Mouse (Mus musculus) right cerebral cortex, postnatal 10 days (tissue): Measurements from ENCODE around the gene Ube2b.
A peak's percentile ranks its signal among the peaks of the same experiment; 100 is the strongest.

Experiments
- DNase-seq, 2 experiments: peaks; one replicate each; pipeline ENCODE4 v3.0.0; 2021; ENCODE audit warnings: low spot score in 2 of 2

The Ube2b gene

DNA sequence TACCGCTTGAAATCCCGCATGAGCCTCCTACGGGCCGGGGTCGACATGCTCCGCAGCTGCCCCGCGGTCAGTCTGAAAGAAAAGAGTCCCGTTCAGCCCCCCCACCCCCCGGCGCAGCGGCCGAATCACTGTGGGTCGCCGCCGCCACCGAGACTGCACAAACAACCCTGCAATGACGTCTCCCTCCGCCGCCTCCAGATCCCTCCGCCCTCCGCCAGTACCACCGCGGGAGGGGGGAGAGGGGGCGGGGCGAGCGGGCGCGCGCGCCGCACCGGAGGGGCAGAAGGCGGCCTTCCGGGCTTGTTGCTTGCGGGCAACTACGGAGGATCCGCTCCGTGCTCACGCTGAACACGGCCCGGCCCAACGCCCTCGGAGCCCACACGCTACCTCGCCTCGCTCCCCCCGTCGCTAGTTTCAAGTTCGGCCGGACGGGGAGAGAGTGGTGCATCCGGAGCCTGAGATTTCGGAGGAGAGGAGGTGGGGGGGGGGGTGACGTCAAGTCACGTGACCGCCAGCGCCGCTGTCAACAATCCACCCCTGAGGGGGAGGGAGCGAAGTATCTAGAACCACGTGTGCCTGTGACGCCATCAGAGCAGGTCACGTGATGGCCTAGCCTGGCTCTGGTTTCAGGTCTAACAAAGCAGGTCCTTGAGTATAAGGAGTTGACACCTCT, at the start of gene Ube2b:
Gene Ube2b (minus strand): TSS at position 473 of the 673 bp plus-strand sequence.
- DNase-seq = peak; percentile 97 to 99

DNA sequence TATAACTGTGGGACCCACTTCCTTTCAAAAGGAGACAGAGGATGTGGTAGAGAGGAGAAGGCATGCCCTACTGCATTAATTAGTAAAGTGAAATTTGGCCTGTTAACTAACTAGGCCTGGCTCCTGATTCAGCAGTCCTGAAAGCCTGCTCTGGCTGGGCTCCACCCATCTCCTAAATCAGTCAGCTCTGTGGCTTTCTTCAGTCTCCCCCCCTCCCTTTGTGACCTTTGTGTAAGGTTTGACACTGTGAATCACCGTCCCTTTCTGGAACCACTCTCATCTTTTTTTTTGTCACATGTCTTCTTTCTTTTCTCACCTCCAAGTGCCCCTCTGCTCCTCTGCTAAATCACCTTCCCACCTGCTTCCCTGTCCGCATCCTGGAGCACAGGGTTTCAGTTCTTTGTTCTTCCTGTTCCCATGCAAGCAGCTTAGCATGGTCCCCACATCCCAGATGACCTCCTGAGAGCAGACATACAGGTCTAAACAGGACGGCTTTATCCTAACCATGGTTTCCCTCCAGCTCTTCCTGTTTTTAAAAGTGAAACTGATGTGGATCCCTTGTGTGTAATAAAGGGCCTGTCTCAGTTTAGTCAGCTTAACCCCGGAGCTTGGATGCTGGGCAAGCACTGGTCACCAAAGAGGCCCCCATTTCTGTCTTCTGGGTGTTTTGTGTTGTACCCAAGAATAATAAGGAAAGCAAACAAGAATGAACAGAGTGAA, 46.0 kb upstream of the Ube2b start:
- no peak for DNase-seq

DNA sequence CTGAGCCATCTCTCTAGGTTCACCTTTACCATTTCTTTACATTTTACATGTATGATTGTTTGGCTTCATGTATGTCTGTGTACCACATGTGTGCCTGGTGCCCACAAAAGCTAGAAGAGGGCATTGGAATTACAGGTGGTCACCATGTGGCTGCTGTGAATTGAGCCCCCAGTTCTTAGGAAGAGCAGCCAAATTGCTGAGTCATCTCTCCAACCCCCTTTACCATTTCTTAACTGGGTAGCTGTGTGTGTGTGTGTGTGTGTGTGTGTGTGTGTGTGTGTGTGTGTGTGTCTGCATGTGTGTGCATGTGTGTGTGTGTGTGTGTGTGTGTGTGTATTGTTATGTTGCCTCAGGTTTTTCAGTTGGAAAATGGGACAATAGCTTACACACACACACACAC, 43.6 kb upstream of the Ube2b start:
- DNase-seq = no peak

DNA sequence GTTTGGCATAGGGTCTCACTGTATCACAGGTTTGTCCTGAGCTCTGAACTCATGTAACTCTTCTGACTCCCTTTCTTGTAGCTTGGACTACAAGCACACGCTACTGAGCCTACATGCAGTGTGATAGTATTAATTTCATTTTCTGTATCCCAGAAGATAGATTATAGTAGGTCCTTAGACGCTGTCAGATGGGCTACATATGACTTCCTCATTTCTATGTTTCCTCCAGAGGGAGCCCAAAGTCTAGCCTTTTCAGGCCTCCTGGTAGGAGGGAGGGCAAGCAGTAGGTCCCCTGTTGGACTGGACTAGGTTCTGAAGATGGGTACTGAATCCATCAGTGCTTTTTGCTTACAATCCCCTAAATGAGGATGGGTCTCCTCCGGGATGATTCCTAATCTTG, 42.7 kb upstream of the Ube2b start:
- no peak for DNase-seq

DNA sequence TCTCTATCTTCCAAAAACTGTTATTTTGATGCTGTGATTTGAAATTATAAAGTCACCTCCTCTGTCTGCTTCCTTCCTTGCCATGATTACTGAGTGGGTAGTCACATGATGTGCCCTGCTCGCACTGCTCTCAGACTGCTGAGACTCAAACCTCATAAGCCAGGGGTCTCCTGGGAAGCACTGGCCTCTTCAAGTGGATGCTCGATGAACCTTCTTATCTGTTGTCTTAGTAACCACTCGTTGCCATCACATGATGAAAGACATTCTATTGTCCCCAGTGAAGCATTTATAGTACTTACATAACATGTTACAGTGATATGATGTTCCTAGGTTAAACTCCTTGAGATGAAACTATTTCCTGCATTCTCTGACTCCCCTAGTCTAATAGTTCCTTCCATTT, 37.1 kb upstream of the Ube2b start:
- DNase-seq = no peak

DNA sequence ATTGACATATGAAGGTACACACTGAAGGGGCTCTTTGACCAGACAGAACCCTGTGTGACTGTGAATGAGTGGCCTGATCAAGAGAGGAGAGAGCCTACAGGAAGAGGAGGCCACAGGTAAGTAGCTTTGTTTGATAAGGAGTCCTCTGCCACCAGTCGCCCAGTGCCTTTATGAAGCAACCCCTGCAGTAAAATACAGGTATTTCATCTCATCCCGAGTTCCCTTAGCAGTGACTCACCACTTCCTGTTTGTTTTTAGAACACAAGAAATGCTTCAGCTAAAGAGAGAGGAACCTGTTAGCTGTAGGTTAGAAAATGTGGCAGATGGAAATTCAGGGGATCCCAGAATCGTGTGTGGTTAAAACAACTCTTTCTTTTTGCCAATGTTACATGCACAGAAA, 35.3 kb upstream of the Ube2b start:
- no peak for DNase-seq

DNA sequence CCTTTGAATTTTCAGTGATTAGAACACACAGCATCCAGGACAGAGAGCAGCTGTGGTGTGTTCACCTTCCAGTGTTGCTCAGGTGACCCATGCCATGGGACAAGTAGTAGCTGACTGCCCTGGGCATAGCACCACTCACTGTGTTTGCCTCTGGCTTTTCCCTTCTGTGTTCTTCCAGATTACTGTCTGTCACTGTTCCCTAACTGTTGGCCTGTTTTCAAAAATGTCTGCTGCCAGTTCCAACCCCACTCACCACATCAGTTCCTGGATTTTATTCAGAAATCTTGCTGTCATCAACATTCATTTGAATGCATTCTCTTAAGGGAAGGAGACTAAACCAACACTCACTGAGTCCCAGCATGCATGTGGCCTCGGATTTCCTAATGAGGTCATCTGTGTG, 33.4 kb upstream of the Ube2b start:
- DNase-seq = no peak

DNA sequence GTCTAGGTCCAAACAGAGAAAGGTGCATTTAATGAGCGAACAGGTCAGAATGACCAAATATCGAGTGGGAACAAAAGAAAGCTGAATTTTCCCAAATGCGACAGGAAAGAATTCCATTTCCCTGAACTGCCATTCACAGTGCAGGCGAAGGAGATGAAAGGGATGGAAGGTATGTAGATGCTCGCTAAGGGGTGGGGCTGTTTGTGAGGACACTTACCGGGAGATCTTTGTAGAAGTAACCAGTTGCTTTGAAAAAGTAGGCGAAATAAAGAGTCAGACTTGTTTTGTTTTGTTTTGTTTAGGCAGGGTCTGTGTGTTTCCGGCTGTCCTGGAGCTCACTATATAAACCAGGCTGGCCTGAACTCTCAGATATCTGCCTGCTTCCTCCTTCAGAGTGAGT, 31.8 kb upstream of the Ube2b start:
- no peak for DNase-seq

DNA sequence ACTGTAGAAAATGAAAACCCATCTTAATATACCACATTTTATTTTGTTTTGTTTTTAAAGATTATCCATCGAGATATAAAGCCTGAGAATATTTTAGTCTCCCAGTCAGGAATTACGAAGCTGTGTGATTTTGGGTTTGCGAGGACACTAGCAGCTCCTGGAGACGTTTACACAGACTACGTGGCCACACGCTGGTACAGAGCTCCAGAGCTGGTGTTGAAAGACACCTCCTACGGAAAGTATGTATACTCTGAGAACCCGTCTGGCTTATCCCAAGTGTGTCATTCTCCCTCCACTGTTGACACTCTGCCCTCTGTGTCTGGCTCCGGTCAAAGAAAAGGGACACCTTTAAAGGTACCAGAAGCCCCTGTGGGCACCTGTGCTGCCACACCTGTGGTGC, 17.7 kb upstream of the Ube2b start:
- peak in 1 of 2 experiments; percentile 38 for DNase-seq

DNA sequence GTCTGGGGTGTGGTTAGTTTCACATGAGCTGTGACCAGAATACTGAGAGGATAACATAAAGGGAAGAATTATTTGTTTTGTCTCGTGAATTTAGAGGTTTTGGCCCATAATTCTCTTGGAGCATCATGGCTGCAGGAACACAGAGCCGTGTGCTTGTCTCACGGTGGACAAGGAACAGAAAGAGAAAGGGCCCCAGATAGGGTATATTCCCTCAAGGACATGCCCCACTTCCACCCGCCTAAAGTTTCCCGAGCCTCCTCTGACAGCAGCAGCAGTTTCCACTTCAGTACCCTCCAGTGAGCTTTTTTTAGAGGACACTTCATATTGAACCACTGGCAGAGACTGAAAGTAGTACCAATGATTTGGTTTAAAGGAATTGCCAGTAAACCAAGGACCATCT, 11.0 kb upstream of the Ube2b start:
- DNase-seq = no peak

DNA sequence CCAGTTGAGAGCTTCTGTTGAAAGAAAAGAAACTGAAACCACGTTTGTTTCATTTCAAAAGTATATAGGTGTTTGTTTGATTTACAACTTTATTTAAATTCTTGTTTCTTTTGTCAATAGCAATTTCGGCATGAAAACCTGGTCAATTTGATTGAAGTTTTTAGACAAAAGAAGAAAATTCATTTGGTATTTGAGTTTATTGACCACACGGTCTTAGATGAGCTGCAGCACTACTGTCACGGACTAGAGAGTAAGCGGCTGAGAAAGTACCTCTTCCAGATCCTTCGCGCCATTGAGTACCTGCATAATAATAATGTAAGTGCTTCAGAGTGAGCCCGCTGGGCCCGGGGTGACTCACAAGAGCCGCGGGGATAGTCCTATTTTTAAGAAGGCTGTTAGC, 10.4 kb upstream of the Ube2b start:
- no peak for DNase-seq

DNA sequence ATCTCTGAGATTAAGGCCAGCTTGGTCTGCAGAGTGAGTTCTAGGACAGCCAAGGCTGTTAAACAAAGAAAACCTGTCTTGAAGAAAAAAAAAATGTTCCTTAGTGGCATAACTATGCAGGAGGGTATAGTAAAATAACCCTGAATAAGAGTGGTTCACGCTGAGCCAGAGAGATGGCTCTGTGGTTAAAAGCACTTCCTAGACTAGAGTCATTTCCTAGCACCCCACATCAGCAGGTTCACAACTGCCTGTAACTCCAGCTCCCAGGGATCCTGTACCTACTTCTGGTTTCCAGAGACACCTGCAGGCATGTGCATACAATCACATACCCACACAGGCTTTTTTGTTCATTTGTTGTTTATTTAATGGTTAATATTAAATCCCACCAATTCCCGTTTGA, 5.0 kb upstream of the Ube2b start:
- no peak for DNase-seq

DNA sequence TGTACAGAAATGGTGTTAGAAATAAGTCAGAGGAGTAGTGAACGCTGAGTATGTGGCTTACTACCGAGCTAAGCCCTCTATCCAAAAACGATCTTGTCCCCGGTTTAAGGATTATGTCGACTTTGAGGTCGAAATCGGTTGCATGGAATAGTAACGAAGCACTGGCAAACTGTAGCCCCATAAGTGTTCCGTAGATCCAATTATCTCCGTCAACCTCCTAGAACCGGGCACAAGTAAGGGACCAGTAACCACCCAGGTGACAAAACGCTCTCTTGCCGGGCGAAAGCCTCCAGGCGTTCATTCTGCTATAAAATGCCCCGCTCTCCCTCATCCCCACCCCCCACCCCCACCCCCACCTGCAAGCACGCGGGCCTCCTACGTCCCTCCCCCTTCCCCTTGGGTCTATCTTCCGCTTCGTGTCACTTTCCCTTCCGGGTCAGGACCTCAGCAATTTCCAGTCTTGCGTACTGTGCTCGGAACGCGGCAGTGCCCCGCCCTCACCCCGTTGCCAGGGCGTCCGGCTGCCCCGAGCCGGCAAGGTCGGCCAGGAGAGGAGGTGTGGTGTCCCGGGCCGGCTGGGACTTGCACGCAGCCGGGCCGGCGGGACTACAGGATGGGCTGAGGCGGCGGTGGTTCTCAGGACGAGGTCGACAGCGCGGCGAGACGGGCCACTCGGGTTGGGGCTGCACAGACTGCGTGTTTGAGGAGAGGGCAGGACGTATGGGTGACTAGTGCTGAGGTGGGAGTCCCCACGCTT, 3.4 kb upstream of the Ube2b start, which contains the start of gene Cdkl3:
Gene Cdkl3 (plus strand): TSS at position 450 of the 757 bp plus-strand sequence.
- DNase-seq = peak; percentile 93 to 95

DNA sequence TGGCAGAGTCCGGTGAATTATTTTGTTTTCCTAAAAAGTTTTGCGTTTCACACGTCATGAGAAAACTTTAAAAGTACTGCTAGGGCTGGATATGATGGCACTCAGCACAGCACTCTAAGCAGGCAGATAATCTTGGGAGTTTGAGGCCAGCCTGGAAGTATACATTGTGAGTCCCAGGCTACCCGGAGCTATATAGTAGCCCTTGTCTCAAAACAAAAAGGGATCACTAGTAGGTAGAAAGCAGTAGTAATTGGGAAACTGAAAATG, 2.9 kb upstream of the Ube2b start:
- no peak for DNase-seq

DNA sequence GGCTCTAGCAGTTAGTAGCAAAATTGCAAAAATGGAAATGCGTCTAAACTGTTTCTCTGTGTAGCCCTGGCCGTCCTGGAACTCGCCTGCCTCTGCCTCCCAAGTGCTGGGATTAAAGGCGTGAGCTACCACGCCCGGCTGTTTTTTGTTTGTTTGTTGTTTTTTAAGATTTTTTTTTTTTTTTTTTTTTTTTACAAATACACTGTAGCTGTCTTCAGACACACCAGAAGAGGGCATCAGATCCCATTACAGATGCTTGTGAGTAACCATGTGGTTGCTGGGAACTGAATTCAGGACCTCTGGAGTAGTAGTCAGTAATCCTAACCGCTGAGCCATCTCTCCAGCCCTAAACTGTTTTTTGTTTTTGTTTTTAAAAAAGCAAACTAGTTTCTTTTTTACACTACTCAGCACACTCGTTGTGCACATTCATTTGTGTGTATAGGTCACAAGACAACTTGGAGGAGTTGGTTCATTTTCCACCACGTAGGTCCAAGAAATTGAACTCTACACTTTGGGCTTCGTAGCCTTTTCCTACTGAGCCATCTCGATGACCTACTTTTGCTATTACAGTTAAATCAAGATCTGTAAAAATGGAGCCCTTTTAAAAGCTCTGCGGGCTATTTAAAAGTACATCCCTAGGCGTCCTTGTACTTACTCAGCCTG, 2.4 kb upstream of the Ube2b start:
- DNase-seq = no peak

DNA sequence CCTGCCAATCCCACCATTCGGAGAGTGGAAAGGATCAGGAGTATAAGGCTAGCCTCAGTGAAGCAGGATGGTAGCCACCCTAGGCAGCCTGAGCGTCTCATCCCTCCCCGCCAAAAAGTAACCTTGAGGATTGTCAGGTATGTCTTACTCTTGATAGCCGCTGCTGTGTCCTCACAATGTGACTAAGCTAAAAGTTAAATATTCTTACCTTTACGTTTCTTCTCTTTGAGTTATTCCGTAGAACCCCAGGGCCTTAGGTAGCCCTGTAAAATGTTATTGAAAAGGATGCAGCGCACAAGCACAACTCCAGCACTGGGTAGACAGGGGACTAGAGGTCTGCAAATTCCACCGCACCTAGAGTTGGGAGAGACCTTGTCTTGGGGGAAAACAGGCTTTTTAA, 1.3 kb upstream of the Ube2b start:
- DNase-seq = no peak

DNA sequence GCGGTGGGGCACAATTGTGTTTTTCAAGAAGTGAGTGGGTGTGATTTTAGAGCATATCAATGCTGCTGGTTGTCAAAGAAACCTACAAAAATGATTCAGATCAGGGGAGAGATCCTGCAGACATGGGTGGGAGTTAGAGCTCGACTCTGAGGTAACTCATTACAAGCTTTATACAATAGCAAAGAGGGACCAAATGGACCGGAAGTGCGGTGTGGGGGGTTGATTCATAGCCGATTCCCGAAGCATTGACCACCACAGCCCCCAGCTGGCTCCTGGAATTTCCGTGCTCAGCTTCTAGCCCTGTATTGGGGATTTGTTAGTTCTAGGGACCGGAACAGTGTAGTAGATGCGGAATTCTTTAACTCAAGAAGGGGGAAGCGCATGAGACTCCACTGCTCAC, 779 bp upstream of the Ube2b start:
- DNase-seq = peak in 1 of 2 experiments; percentile 43

DNA sequence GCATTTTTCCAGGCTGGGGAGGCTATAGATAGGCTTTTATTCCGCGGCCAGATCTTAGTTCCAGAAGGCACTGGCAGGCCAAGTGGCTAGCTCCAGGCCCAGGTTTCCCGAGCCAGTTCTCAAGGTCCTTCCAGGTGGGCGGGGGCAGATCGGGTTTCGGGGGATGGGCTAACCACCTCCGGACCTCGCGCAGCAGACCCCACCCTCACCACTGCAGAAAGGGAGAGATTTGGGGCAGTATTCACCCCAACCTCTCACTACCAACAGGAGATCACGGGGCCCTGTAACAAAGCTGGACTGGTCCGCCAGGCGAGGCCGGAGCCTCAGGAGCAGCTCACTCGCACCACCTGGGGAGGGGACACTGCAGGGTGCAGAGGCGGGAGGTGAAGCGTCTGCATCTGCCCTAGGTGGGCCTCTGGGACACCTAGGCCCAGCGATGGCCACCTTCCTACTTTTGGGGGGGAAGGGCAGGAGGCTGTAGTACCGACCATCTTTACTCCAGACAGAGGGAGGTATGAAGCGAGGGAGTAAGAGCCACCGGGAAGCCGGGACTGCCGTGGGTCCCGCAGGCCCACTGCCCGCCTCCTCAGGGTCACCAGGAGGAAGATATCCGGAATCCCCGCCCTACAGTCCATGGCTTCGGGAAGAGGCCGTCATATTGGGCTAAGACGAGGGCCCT, 812 bp downstream of the Ube2b start:
- peak; percentile 51 to 66 for DNase-seq

DNA sequence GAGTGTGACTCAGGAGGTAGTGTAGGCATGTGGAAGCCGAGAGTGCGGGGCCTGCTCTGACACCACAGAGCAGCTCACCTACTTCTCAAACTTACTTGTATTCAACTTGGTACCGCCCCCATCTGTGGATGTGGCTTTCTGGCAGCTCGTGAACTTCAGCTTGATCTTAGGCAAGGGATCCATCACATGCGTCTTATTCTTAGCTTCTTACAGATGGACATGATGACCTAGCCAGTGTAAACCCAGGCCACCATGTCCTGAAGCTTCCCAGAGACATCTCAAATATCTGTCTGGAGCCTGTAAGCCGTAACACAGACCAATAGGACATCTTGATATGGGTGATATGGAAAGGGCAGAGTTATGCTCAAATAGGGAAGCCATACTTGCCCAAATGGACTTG, 28.9 kb downstream of the Ube2b start:
- DNase-seq = no peak

DNA sequence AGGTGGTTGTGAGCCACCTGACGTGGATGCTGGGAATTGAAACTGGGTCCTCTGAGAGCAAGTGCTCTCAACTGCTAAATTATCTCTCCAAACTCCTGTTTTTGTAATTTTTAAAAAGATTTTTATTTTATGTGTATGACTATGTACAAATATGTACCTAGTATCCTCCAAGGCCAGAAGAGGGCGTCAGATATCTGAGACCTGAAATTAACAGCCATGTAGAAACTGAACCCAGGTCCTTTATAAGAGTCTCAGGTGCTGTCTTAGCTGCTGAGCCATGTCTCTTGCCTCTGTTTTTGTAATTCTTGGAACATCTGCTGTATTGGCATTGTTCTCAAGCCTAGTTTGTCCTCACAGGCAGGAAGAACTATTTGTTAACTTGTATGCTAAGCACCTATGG, 31.1 kb downstream of the Ube2b start:
- DNase-seq = no peak

DNA sequence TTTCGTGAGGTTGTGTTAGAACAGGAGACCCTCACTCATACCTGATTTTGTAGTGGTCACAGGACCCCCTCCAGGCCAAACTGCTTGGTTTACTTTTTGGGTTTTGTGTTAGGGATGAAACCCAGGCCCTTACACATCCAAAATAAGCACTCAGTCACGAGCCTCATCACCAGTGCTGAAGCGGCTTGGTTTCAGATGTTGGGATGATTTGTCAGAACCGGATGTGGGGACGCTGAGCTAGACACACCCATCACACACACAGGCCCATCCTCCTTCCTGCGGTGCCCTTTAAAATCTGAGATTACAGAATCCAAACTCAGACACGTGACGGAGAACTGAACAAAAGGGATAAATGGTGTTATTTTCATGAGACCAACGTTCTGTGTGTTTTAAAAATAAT, 31.7 kb downstream of the Ube2b start:
- no peak for DNase-seq
